Mouse (Mus musculus) brain, adult 2 months (tissue): ENCODE measurements around the gene Gm6337.
A peak's percentile ranks its signal among the peaks of the same experiment; 100 is the strongest.
"Not testable (repeated sequence)": the region's sequence is repeated elsewhere in the genome, so short reads cannot be mapped to it uniquely, and the experiment has no call there.

Source experiments
- DNase-seq: peaks from one replicate; pipeline ENCODE4 v3.0.0; 2011; ENCODE audit warnings: low read depth, low spot score

Gm6337 gene

GRCm38 (mm10) chr14:6058167-6058566, at the start of gene Gm6337:
TSS of gene Gm6337 (minus strand) at chr14:6058267.
- not testable (repeated sequence) for DNase-seq

- peak; percentile 10 for DNase-seq
Measured at GRCm38 (mm10) chr14:6107500-6107899, 49.4 kb upstream of the Gm6337 start.

GRCm38 (mm10) chr14:6093842-6094241, 35.8 kb upstream of the Gm6337 start, which contains the start of gene Gm8206:
TSS of gene Gm8206 (minus strand) at chr14:6093942.
- DNase-seq: not testable (repeated sequence)
